Mouse (Mus musculus) thymus, adult 2 months (tissue): ENCODE data around the gene Dpep2nb. TPM values are rescaled to one million over a fixed set of nuclear protein-coding genes. Genes with fewer than 3 reads are reported as not detected.

Source experiments
- DNase-seq: peaks from one replicate; pipeline ENCODE4 v3.0.0; 2021
- H3K27ac ChIP-seq: fragments of 200-500 bp; 2 replicates; pipeline ENCODE4 v1.5.1; 2012; ENCODE audit warnings: low read length, control low read depth; ENCODE audit not compliant: control insufficient read depth, insufficient read depth
- H3K27me3 ChIP-seq: fragments of 200-500 bp; 2 replicates; pipeline ENCODE4 v1.6.1; 2012; ENCODE audit warnings: mild to moderate bottlenecking, low read length, moderate library complexity, mixed read lengths; ENCODE audit not compliant: control insufficient read depth, insufficient read depth
- H3K36me3 ChIP-seq: fragments of 200-500 bp; 2 replicates; pipeline ENCODE4 v1.6.1; 2012; ENCODE audit warnings: mild to moderate bottlenecking, low read length, moderate library complexity; ENCODE audit not compliant: control insufficient read depth, insufficient read depth
- H3K4me1 ChIP-seq: fragments of 200-500 bp; replicated peaks from 2 replicates; pipeline ENCODE4 v1.6.1; 2012; ENCODE audit warnings: low read length; ENCODE audit not compliant: control insufficient read depth, insufficient read depth
- H3K4me3 ChIP-seq: fragments of 200-500 bp; 2 replicates; pipeline ENCODE4 v1.5.1; 2012; ENCODE audit warnings: mild to moderate bottlenecking, low read length, control low read depth, moderate library complexity; ENCODE audit not compliant: control insufficient read depth, insufficient read depth
- CTCF ChIP-seq: fragments of 200-500 bp; IDR thresholded peaks from 2 replicates; pipeline ENCODE4 v1.5.1; 2012; ENCODE audit warnings: mild to moderate bottlenecking, control low read depth, low read length, moderate library complexity, borderline replicate concordance; ENCODE audit not compliant: control insufficient read depth, poor library complexity, insufficient read depth; ENCODE audit errors: extremely low read depth
- POLR2A ChIP-seq: fragments of 200-500 bp; IDR thresholded peaks from 2 replicates; pipeline ENCODE4 v1.6.1; 2012; ENCODE audit warnings: mild to moderate bottlenecking, low read length, control low read depth, moderate library complexity; ENCODE audit not compliant: control insufficient read depth, poor library complexity, insufficient read depth; ENCODE audit errors: extremely low read depth
- WGBS: fragments of 180-500 bp; shearing (Covaris S2); methylation state at CpG from one replicate; pipeline ENCODE4 v1.1.7; 2018; 5-methylcytosine and 5-hydroxymethylcytosine counted together
- polyA plus RNA-seq: library from polyadenylated mRNA; depleted of rRNA; stranded (reverse); fragments of >200 nt; gene quantifications from 2 replicates; pipeline ENCODE4 v1.2.3, GENCODE M21; 2012; rRNA removed

Gene Dpep2nb
- polyA plus RNA-seq, result not detected in 2 replicates

- no peak for DNase-seq
- no peaks in the 10 kb centered on the region for H3K27me3 ChIP-seq
- H3K27ac ChIP-seq, result no peak within 1 kb of the TSS
- 92% methylated on average over 4 of the region's 4 CpGs for WGBS
- TF ChIP-seq POLR2A, result no peak
- no peak within 1 kb of the TSS for H3K4me3 ChIP-seq
- H3K4me1 ChIP-seq, result peaks cover 12% of the 10 kb centered on the region
- no peaks in the 10 kb centered on the region for H3K36me3 ChIP-seq
These were observed at the start of gene Dpep2nb for GRCm38 (mm10) chr8:106005875-106006274. Gene Dpep2nb, minus strand, starts transcription at chr8:106005975.

- Histone ChIP-seq H3K36me3 (no peaks in the 10 kb centered on the region), H3K27me3 (no peaks in the 10 kb centered on the region), H3K4me3 (no peak overlapping the region), H3K4me1 (peaks cover 67% of the 10 kb centered on the region), H3K27ac (peak overlapping the region; percentile 94)
- peak; percentile 48 for DNase-seq
- TF ChIP-seq POLR2A (no peak), CTCF (no peak)
- WGBS, result 20% methylated on average over 3 of the region's 3 CpGs
These were observed 49.3 kb upstream of the Dpep2nb start for GRCm38 (mm10) chr8:106055038-106055437.

- no peak overlapping the region for H3K4me3 ChIP-seq
- 6% methylated on average over 6 of the region's 6 CpGs for WGBS
- DNase-seq, result peak; percentile 84
- peak overlapping the region; percentile 94 for H3K27ac ChIP-seq
- no peaks in the 10 kb centered on the region for H3K27me3 ChIP-seq
- H3K4me1 ChIP-seq, result peaks cover 67% of the 10 kb centered on the region
- no peaks in the 10 kb centered on the region for H3K36me3 ChIP-seq
- TF ChIP-seq CTCF, result no peak
These were observed 48.5 kb upstream of the Dpep2nb start for GRCm38 (mm10) chr8:106054190-106054811.

- Histone ChIP-seq H3K4me1 (peaks cover 59% of the 10 kb centered on the region), H3K27me3 (no peaks in the 10 kb centered on the region), H3K4me3 (no peak overlapping the region), H3K27ac (peak overlapping the region; percentile 94), H3K36me3 (no peaks in the 10 kb centered on the region)
- peak; percentile 47 for DNase-seq
- 45% methylated on average over 9 of the region's 9 CpGs for WGBS
- no peak for TF ChIP-seq POLR2A
- no peak for TF ChIP-seq CTCF
These were observed 46.8 kb upstream of the Dpep2nb start for GRCm38 (mm10) chr8:106052510-106053089.

- Histone ChIP-seq H3K4me1 (peaks cover 47% of the 10 kb centered on the region), H3K36me3 (no peaks in the 10 kb centered on the region), H3K27me3 (no peaks in the 10 kb centered on the region), H3K4me3 (no peak overlapping the region), H3K27ac (no peak overlapping the region; the same call in 1 of the 2 replicates)
- 91% methylated on average over 3 of the region's 3 CpGs for WGBS
- no peak for DNase-seq
- no peak for TF ChIP-seq POLR2A
- TF ChIP-seq CTCF, result no peak
These were observed 45.3 kb upstream of the Dpep2nb start for GRCm38 (mm10) chr8:106051068-106051467.

GRCm38 (mm10) chr8:106049840-106050239 is 44.1 kb upstream of the Dpep2nb start:
- Histone ChIP-seq H3K4me1 (peaks cover 36% of the 10 kb centered on the region), H3K36me3 (no peaks in the 10 kb centered on the region), H3K27ac (no peak overlapping the region), H3K4me3 (no peak overlapping the region), H3K27me3 (no peaks in the 10 kb centered on the region)
- no peak for DNase-seq
- 96% methylated on average over 6 of the region's 6 CpGs for WGBS
- TF ChIP-seq CTCF (no peak), POLR2A (no peak)
